Mouse (Mus musculus) heart, postnatal 0 days (tissue): ENCODE data around the gene Gm20532.

ENCODE experiments used
- CTCF ChIP-seq: IDR thresholded peaks from 2 replicates; pipeline ENCODE4 v1.5.1; 2016; ENCODE audit warnings: antibody characterized with exemption, control low read depth, low read depth
- EP300 ChIP-seq: IDR thresholded peaks from 2 replicates; pipeline ENCODE4 v1.6.1; 2016; ENCODE audit warnings: antibody characterized with exemption, low read depth

DNA sequence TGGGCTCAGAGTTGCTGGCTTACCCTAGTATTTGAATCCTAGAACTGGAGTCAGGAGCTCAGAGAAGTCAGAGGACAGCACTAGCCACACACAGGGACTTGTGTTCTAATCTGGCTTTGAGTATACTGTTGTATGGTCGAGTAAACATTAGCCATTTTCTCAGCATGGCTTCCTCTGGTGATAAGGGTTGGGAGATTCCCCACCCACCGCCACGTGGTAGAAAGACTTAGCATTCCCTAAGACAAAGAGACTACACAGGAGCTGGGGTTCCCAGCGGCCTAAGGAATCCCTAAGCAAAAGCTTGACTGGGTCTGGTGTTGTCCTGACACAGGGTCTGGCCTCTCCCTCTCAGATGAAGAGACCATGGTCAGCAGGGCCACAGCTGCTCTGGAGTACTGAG is 10.0 kb upstream of the Gm20532 start:
- TF ChIP-seq CTCF = no peak
- no peak for TF ChIP-seq EP300
